Mouse (Mus musculus) heart, adult 2 months (tissue): ENCODE data around the gene Abcd3. TPM values are rescaled to one million over a fixed set of nuclear protein-coding genes. Genes with fewer than 3 reads are reported as not detected.

Experiments
- DNase-seq, 2 experiments: peaks; one replicate each; pipeline ENCODE4 v3.0.0; 2021
- H3K27ac ChIP-seq: fragments of 200-600 bp; 2 replicates; pipeline ENCODE4 v1.8.1; 2022
- H3K27me3 ChIP-seq: fragments of 200-500 bp; 2 replicates; pipeline ENCODE4 v1.6.1; 2012; ENCODE audit warnings: mild to moderate bottlenecking, low read length, inconsistent platforms, mixed read lengths; ENCODE audit not compliant: control insufficient read depth, insufficient read depth
- H3K36me3 ChIP-seq: fragments of 200-500 bp; 2 replicates; pipeline ENCODE4 v1.6.1; 2012; ENCODE audit warnings: low read length, inconsistent platforms; ENCODE audit not compliant: control insufficient read depth, insufficient read depth
- H3K4me1 ChIP-seq: fragments of 200-500 bp; 2 replicates; pipeline ENCODE4 v1.6.1; 2011; ENCODE audit warnings: low read length; ENCODE audit not compliant: control insufficient read depth, insufficient read depth
- H3K4me3 ChIP-seq: fragments of 200-600 bp; 2 replicates; pipeline ENCODE4 v1.8.1; 2022
- H3K79me2 ChIP-seq: fragments of 200-500 bp; replicated peaks from 2 replicates; pipeline ENCODE4 v1.6.1; 2012; ENCODE audit warnings: mild to moderate bottlenecking, inconsistent platforms, low read length, moderate library complexity, mixed read lengths; ENCODE audit not compliant: control insufficient read depth, insufficient read depth
- H3K9ac ChIP-seq: fragments of 200-500 bp; 2 replicates; pipeline ENCODE4 v1.6.1; 2012; ENCODE audit warnings: low read depth, mild to moderate bottlenecking, control low read depth, inconsistent platforms, low read length, mixed read lengths
- CTCF ChIP-seq: fragments of 200-600 bp; IDR thresholded peaks from 2 replicates; pipeline ENCODE4 v1.8.1; 2022; ENCODE audit warnings: antibody characterized with exemption, mild to moderate bottlenecking, moderate library complexity
- EP300 ChIP-seq: fragments of 200-500 bp; IDR thresholded peaks from 2 replicates; pipeline ENCODE4 v1.6.1; 2011; ENCODE audit warnings: low read depth, low read length, control low read depth; ENCODE audit not compliant: insufficient read depth
- POLR2A ChIP-seq: fragments of 200-500 bp; IDR thresholded peaks from 2 replicates; pipeline ENCODE4 v1.6.1; 2011; ENCODE audit warnings: mild to moderate bottlenecking, low read depth, low read length, control low read depth; ENCODE audit not compliant: insufficient read depth
- WGBS: fragments of 180-500 bp; shearing (Covaris S2); methylation state at CpG from one replicate; pipeline ENCODE4 v1.1.7; 2018; 5-methylcytosine and 5-hydroxymethylcytosine counted together
- intact Hi-C: fragments of 180-260 bp; cut with DNase I; formaldehyde crosslinking; loops from one replicate; pipeline ENCODE4 v1.15.1; 2025
- polyA plus RNA-seq: library from polyadenylated mRNA; depleted of rRNA; stranded (reverse); fragments of >200 nt; gene quantifications from 2 replicates; pipeline ENCODE4 v1.2.3, GENCODE M21; 2012
- total RNA-seq, 2 experiments: library from RNA; stranded (reverse); gene quantifications; 2 replicates each; pipeline ENCODE4 v1.2.3; 2021

Abcd3 gene
- total and polyA plus RNA-seq, 3 experiments: 19.5 to 78.9 (median 73.6) TPM

DNA sequence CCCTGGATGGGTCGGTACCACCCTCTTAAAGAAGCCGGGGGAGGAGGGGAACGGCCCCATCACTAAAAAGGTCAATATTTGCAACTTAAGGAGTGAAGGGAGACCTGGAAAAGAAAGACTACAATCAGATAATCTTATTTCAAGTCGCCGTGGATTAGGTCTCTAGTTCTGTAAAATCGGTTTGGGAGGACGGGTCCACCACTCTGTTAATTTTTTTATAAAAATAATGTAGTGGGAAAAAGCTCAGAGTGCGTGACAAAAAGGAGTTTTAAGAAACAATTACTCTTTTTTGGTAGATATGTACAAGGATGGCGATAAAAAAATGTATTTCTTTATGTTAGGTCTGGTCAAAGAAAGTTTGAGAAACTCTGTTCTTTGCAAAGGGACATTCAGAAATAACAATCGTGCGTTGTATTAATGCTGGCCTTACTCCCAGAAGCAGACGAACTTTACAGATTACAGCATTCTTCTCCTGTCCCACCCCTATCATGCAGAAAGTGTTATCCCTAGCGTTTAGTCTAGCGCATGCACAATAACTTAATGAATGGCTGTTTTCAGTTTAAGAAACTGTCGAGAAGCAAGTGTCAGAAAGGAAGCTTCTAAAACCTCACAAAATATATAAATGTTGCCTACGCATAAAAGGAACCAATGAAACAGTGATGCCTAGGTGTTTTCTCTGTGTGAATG is 590 bp upstream of the Abcd3 start:
- Histone ChIP-seq H3K4me3 (peak overlapping the region; percentile 75), H3K27me3 (no peaks in the 10 kb centered on the region), H3K9ac (peak overlapping the region; percentile 95), H3K36me3 (peaks cover 11% of the 10 kb centered on the region), H3K27ac (peak overlapping the region; percentile 98), H3K79me2 (peaks cover under 1% of the 10 kb centered on the region; the same call in 1 of the 2 replicates), H3K4me1 (peaks cover 2% of the 10 kb centered on the region)
- no peak for DNase-seq
- TF ChIP-seq POLR2A (no peak), CTCF (no peak), EP300 (no peak)
- intact Hi-C loops: no loop called here
- WGBS: 15% methylated on average over 16 of the region's 16 CpGs

DNA sequence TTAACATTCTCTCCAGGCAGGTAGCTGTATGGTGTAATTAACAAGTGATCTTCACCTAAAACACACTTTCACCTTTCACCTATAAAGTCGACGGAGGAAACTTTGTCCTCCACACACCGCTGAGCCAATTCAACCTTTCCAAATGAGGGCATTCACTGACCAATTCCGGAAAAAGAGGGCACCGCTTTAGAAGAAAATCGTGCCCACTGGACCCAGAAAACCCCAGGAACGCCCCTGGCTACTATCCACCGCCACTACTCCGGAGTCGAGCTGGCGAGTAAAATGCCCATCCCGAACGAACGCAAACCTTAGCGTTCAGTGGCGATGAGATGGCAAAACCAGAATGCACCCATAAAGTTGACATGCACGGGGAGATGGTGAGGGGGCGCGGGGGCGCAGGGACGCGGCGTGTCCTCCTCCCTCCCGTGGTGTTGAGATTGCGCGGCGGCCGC is 663 bp downstream of the Abcd3 start:
- Histone ChIP-seq H3K27me3 (no peaks in the 10 kb centered on the region), H3K4me3 (peak overlapping the region; percentile 75), H3K9ac (peak overlapping the region; percentile 95), H3K27ac (peak overlapping the region; percentile 98), H3K79me2 (peaks cover 5% of the 10 kb centered on the region), H3K36me3 (peaks cover 17% of the 10 kb centered on the region), H3K4me1 (peaks cover 6% of the 10 kb centered on the region)
- no peak for DNase-seq
- TF ChIP-seq POLR2A (no peak), EP300 (no peak), CTCF (no peak)
- under 1% methylated on average over 28 of the region's 28 CpGs for WGBS
- intact Hi-C loops: no loop called here

DNA sequence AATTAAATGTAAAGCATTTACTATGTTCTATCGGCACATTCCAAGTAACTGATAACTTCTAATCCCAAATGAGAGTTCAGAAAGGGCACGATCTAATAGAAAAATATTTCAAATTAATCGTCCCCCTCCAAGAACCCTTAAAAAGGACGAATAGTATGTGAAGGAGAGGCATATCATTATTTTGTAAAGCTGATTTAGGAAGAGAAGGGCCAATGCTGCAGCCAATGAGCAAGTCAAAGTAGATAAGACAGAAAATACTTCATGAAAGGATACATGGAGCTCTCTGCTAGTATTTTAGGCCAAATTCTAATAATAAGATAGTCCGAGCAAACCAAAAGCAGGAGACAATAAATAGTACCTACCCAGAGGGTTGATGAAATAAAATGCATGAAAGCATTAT is 1.3 kb downstream of the Abcd3 start:
- H3K79me2 ChIP-seq: peaks cover 5% of the 10 kb centered on the region
- no peak for TF ChIP-seq EP300
- no peak for TF ChIP-seq POLR2A
- TF ChIP-seq CTCF: no peak
- DNase-seq: no peak
- 45% methylated on average over 5 of the region's 5 CpGs for WGBS
- H3K27me3 ChIP-seq: no peaks in the 10 kb centered on the region
- peak overlapping the region; percentile 98 for H3K27ac ChIP-seq
- intact Hi-C loops: no loop called here
- peaks cover 17% of the 10 kb centered on the region for H3K36me3 ChIP-seq
- H3K4me3 ChIP-seq: peak overlapping the region; percentile 75
- no peak overlapping the region for H3K9ac ChIP-seq
- peaks cover 6% of the 10 kb centered on the region for H3K4me1 ChIP-seq

DNA sequence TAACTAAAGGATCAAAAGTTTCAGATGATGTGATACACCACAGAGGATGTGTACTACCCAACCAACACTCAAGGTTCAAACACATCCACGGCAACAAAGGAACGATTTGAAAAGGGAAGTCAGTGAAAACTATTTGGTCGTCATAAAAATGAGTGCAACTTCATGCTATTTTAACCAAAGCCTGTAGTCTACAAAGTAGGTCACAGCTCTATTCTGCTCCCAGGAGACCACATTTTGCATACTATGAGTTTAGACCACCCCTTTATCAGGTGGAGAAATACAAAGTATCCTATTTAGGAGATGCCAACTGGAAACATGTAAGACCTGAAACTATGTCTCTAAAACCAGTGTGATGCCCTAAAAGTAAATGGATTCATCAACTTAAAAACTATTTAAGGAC is 6.9 kb downstream of the Abcd3 start:
- Histone ChIP-seq H3K4me3 (no peak overlapping the region), H3K9ac (no peak overlapping the region), H3K36me3 (peaks cover 22% of the 10 kb centered on the region), H3K4me1 (peaks cover 8% of the 10 kb centered on the region), H3K27ac (no peak overlapping the region), H3K79me2 (peaks cover 8% of the 10 kb centered on the region), H3K27me3 (no peaks in the 10 kb centered on the region)
- no peak for DNase-seq
- TF ChIP-seq POLR2A (no peak), CTCF (no peak), EP300 (no peak)
- WGBS: 64% methylated on average over 3 of the region's 3 CpGs
- intact Hi-C loops: no loop called here

DNA sequence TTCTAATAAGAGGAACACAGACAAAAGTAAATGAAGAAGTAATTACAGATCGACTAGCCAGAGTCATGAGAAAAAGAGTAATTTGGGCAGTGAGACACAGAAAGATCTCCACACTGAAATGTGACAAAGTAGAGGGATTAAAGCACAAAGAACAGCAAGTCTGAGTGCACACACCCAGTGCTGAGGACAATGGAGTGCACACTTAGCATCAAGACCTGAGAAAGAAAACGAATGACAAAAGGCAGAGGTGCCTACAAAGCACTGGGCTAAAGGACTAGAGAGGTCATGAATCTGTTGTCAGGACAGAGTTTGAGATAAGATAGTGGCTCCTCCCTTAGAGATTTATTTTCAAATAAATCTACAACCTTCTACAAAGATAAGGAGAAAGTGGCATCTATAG is 20.9 kb downstream of the Abcd3 start:
- Histone ChIP-seq H3K27ac (no peak overlapping the region), H3K27me3 (no peaks in the 10 kb centered on the region), H3K36me3 (peaks cover 5% of the 10 kb centered on the region), H3K79me2 (no peaks in the 10 kb centered on the region), H3K4me1 (no peaks in the 10 kb centered on the region; the same call in 1 of the 2 replicates), H3K4me3 (no peak overlapping the region), H3K9ac (no peak overlapping the region)
- WGBS: 70% methylated on average over 2 of the region's 2 CpGs
- intact Hi-C loops: no loop called here
- DNase-seq: no peak
- TF ChIP-seq EP300 (no peak), CTCF (no peak), POLR2A (no peak)

DNA sequence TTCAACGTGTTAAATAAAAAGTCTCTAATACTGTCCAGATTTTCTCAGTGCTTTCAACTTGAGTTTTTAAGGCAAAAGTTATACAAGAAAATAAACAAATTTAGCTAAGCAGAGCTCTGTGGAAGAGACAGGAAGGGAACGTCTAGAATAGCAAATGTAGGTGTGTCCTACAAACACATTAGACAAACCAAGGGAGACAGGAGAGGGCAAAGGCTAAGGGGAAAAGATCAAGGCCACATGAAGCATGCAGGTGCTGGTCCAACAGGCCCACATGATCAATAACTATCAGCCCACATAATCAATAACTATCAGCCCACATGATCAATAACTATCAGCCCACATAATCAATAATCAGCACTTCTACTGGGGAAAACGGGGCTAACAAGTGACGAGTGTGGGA is 22.9 kb downstream of the Abcd3 start:
- DNase-seq: no peak
- no peaks in the 10 kb centered on the region for H3K4me1 ChIP-seq
- no peaks in the 10 kb centered on the region for H3K27me3 ChIP-seq
- H3K4me3 ChIP-seq: no peak overlapping the region
- H3K9ac ChIP-seq: no peak overlapping the region
- peaks cover 5% of the 10 kb centered on the region for H3K36me3 ChIP-seq
- TF ChIP-seq CTCF: no peak
- TF ChIP-seq EP300: no peak
- TF ChIP-seq POLR2A: no peak
- intact Hi-C loops: no loop called here
- H3K79me2 ChIP-seq: no peaks in the 10 kb centered on the region
- H3K27ac ChIP-seq: no peak overlapping the region
- 76% methylated on average over 4 of the region's 4 CpGs for WGBS
